ENCODE assay signal across 8 mouse cellular contexts in genomic region chr1:135147702-135148058, GRCm38 (mm10). TPM values are rescaled to one million over a fixed set of nuclear protein-coding genes. Genes with fewer than 3 reads are reported as not detected.
A peak's percentile ranks its signal among the peaks of the same experiment; 100 is the strongest.
DNase-seq lines count a peak whose midpoint lies in the region; ATAC-seq and TF ChIP-seq lines count a peak whose summit lies in the region.

No protein-coding gene starts in this region.

- no peaks in the 10 kb centered on the region for H3K9me3 ChIP-seq in heart, embryonic 12.5 days (replicated peaks)
- H3K9me3 ChIP-seq in ES-E14 (ENCODE audit: control insufficient read depth, insufficient read depth, low read depth, low read length), result no peaks in the 10 kb centered on the region
- H3K9me3 ChIP-seq in megakaryocyte, embryonic 14.5 days, result no peaks in the 10 kb centered on the region

- DNase-seq in heart, adult 8-10 months (ENCODE audit: low spot score), result no peak
- no peak for DNase-seq in ES-E14 (ENCODE audit: low read depth, low spot score)
- DNase-seq in ovary, adult 18-20 months (ENCODE audit: low spot score), result no peak
- DNase-seq in frontal cortex, postnatal 25 days (ENCODE audit: low spot score in 2 of 2), result no peak
- no peak for DNase-seq in kidney, postnatal 36 days

- peak overlapping the region; percentile 93 for H3K9ac ChIP-seq in heart, embryonic 12.5 days
- peak overlapping the region; percentile 82 for H3K9ac ChIP-seq in ES-E14 (ENCODE audit: insufficient read depth, low read depth, low read length, poor library complexity, severe bottlenecking)

- H3K36me3 ChIP-seq in heart, embryonic 12.5 days, result peaks cover 7% of the 10 kb centered on the region; the same call in 1 of the 2 replicates
- H3K36me3 ChIP-seq in ES-E14 (ENCODE audit: control insufficient read depth, insufficient read depth, low read length, poor library complexity, severe bottlenecking), result peaks cover 4% of the 10 kb centered on the region; the same call in 1 of the 2 replicates
- H3K36me3 ChIP-seq in megakaryocyte, embryonic 14.5 days (replicated peaks; ENCODE audit: low read length), result peaks cover 68% of the 10 kb centered on the region

- WGBS in heart, embryonic 12.5 days, result 7% methylated on average over 7 of the region's 7 CpGs

- in situ Hi-C loops in ES-E14 (cut with MboI; ENCODE audit: low sequenced_read_pairs in 2 of 2, unreplicated experiment in 2 of 2), result no loop called here

- peaks cover 39% of the 10 kb centered on the region for H3K27me3 ChIP-seq in heart, embryonic 12.5 days (replicated peaks)
- H3K27me3 ChIP-seq in megakaryocyte, embryonic 14.5 days (replicated peaks), result no peaks in the 10 kb centered on the region

- no peak overlapping the region for H3K27ac ChIP-seq in heart, embryonic 12.5 days (ENCODE audit: poor library complexity, severe bottlenecking)
- 0 out of 2 replicates have a peak overlapping the region, but pooled peaks have one; percentile 15 for H3K27ac ChIP-seq in ES-E14 (ENCODE audit: insufficient read depth, low read depth, low read length, poor library complexity, severe bottlenecking)

- ATAC-seq in heart, embryonic 12.5 days (ENCODE audit: insufficient number of reproducible peaks, low FRiP score), result 0 out of 2 replicates have a peak, but pooled peaks have one; percentile 7
- peak; percentile 77 to 83 for ATAC-seq in hematopoietic stem cell, adult 5-6 weeks (replicated peaks in 1 of 2; ENCODE audit: insufficient read depth in 1 of 2, low FRiP score in 2 of 2, low TSS enrichment in 1 of 2, low read depth in 1 of 2, poor library complexity in 2 of 2, severe bottlenecking in 2 of 2)

- H3K4me1 ChIP-seq in heart, embryonic 12.5 days (replicated peaks), result peaks cover 15% of the 10 kb centered on the region
- H3K4me1 ChIP-seq in ES-E14 (ENCODE audit: control insufficient read depth in 2 of 2, insufficient read depth in 2 of 2, low read length in 2 of 2, poor library complexity in 1 of 2), result peaks cover 1 to 2% of the 10 kb centered on the region in 2 experiments; a peak in 1 of 4 replicates
- peaks cover 70% of the 10 kb centered on the region for H3K4me1 ChIP-seq in megakaryocyte, embryonic 14.5 days

- H3K4me3 ChIP-seq in heart, embryonic 12.5 days, result peak overlapping the region; percentile 88
- peak overlapping the region; percentile 61 to 85 for H3K4me3 ChIP-seq in ES-E14 (ENCODE audit: insufficient read depth in 1 of 2, low read depth in 1 of 2, low read length in 2 of 2, poor library complexity in 1 of 2, severe bottlenecking in 1 of 2)
- peak overlapping the region; percentile 100 for H3K4me3 ChIP-seq in megakaryocyte, embryonic 14.5 days (replicated peaks)

- peak overlapping the region; percentile 89 for H3K4me2 ChIP-seq in heart, embryonic 12.5 days

TF ChIP-seq in ES-E14, 5 proteins besides CTCF, POLR2A, EP300 and RAD21:
- no peak for TF ChIP-seq CHD2 (IDR thresholded peaks at IDR 0.05; ENCODE audit: low read depth, low read length)
- TF ChIP-seq ZC3H11A (IDR thresholded peaks at IDR 0.05; ENCODE audit: borderline replicate concordance, low read depth, low read length), result no peak
- TF ChIP-seq ZNF384 (IDR thresholded peaks at IDR 0.05; ENCODE audit: low read depth, low read length), result no peak
- TF ChIP-seq MAFK (IDR thresholded peaks at IDR 0.05; ENCODE audit: insufficient read depth, low read depth, low read length), result no peak
- no peak for TF ChIP-seq HCFC1 (IDR thresholded peaks at IDR 0.05; ENCODE audit: borderline replicate concordance, insufficient read depth, low read length)

RNA-seq across cellular contexts. Expression of gene Arl8a, which starts 1.1 kb away (rescaled TPM):
- 36.4 and 36.6 TPM in 2 replicates for polyA plus RNA-seq in heart, embryonic 12.5 days (2016; fragmentation: Nextera tagmentation; extraction: Ambion mirVana)
- 10 to 100 TPM; 19.0 to 21.4 (median 20.7) TPM for total RNA-seq in heart, adult 8-10 months (2022)
- 17.5 and 19.3 TPM in 2 replicates for total RNA-seq in ES-E14 (2012; rRNA removed)
- 22.3 and 24.4 TPM in 2 replicates for total RNA-seq in hematopoietic stem cell, adult 5-6 weeks (2017)
- 96.0 and 156 TPM in 2 replicates for polyA plus RNA-seq in megakaryocyte, embryonic 14.5 days (2012; ENCODE audit: insufficient read depth, low replicate concordance)

RNA-seq across cellular contexts. Expression of gene Ptpn7, which starts 15.2 kb away (rescaled TPM):
- 1.0 and 1.4 TPM in 2 replicates for polyA plus RNA-seq in heart, embryonic 12.5 days (2016; fragmentation: Nextera tagmentation; extraction: Ambion mirVana)
- total RNA-seq in heart, adult 8-10 months (2022), result 1 to 10 TPM in 1 of 4 experiments, under 1 TPM in 3; 0.34 to 1.5 (median 0.49) TPM
- 1.1 and 2.3 TPM in 2 replicates for total RNA-seq in ES-E14 (2012; rRNA removed)
- total RNA-seq in hematopoietic stem cell, adult 5-6 weeks (2017), result 78.6 and 80.0 TPM in 2 replicates
- polyA plus RNA-seq in megakaryocyte, embryonic 14.5 days (2012; ENCODE audit: insufficient read depth, low replicate concordance), result 57.8 and 98.1 TPM in 2 replicates

RNA-seq across cellular contexts. Expression of gene Gpr37l1, which starts 19.8 kb away (rescaled TPM):
- polyA plus RNA-seq in heart, embryonic 12.5 days (2016; fragmentation: Nextera tagmentation; extraction: Ambion mirVana), result not detected in 2 replicates
- total RNA-seq in heart, adult 8-10 months (2022), result under 1 TPM; 0.44 to 0.71 (median 0.65) TPM
- total RNA-seq in ES-E14 (2012; rRNA removed), result 0.26 TPM in 1 of 2 replicates, not detected in the other
- not detected in 2 replicates for total RNA-seq in hematopoietic stem cell, adult 5-6 weeks (2017)
- not detected in 2 replicates for polyA plus RNA-seq in megakaryocyte, embryonic 14.5 days (2012; ENCODE audit: insufficient read depth, low replicate concordance)

RNA-seq across cellular contexts. Expression of gene Lgr6, which starts 42.6 kb away (rescaled TPM):
- polyA plus RNA-seq in heart, embryonic 12.5 days (2016; fragmentation: Nextera tagmentation; extraction: Ambion mirVana), result 0.80 and 0.82 TPM in 2 replicates
- 10 to 100 TPM; 12.9 to 17.9 (median 15.9) TPM for total RNA-seq in heart, adult 8-10 months (2022)
- 1.7 TPM in 2 replicates for total RNA-seq in ES-E14 (2012; rRNA removed)
- total RNA-seq in hematopoietic stem cell, adult 5-6 weeks (2017), result not detected in 2 replicates
- 0.24 TPM in 1 of 2 replicates, not detected in the other for polyA plus RNA-seq in megakaryocyte, embryonic 14.5 days (2012; ENCODE audit: insufficient read depth, low replicate concordance)

Comparison
In these comparisons a context has a peak if more than half of its experiments do, and no peak if none do; other contexts are left out.
1. RNA of gene Ptpn7, which starts 15.2 kb away (total RNA-seq): 78.6 to 80.0 TPM in hematopoietic stem cell, adult 5-6 weeks; 1.1 to 2.3 TPM in ES-E14 and 0.34 to 1.5 TPM in heart, adult 8-10 months; every median in the first group is over 10 times any median in the second.
2. Peak in every context shown above with its lines, with median percentiles within 50 percentile points of each other: H3K4me3 ChIP-seq.